Mouse (Mus musculus): ENCODE results near the gene Gm7903.
"Not testable (repeated sequence)": the region's sequence is repeated elsewhere in the genome, so short reads cannot be mapped to it uniquely, and the experiment has no call there.

DNA sequence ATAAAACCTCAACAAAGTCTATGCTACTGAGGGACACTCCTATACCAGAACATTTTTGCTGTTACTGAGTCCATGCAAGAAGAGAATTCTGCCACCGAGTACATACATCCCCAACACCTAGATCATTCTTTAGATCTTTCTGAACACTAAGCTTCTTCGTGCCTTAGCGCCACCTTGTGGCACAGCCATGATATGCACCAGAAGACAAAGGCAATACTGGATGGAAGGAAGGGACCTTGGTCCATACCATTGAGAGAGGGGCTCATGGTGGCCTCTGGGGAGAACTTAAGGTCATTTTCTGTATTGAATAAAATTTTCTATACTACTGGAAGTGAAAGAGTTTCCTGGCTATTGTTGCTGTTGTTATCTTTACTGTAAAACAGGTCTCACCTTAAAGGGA, 49.5 kb downstream of the Gm7903 start:
- not testable (repeated sequence) for TF ChIP-seq POLR2A (IDR thresholded peaks at IDR 0.05; ENCODE audit: borderline replicate concordance, extremely low read depth, low read depth, low read length); CTCF (IDR thresholded peaks at IDR 0.05; ENCODE audit: insufficient read depth, low read length)
